Mouse (Mus musculus): ENCODE measurements around the gene Cenpc1.

The Cenpc1 gene

DNA sequence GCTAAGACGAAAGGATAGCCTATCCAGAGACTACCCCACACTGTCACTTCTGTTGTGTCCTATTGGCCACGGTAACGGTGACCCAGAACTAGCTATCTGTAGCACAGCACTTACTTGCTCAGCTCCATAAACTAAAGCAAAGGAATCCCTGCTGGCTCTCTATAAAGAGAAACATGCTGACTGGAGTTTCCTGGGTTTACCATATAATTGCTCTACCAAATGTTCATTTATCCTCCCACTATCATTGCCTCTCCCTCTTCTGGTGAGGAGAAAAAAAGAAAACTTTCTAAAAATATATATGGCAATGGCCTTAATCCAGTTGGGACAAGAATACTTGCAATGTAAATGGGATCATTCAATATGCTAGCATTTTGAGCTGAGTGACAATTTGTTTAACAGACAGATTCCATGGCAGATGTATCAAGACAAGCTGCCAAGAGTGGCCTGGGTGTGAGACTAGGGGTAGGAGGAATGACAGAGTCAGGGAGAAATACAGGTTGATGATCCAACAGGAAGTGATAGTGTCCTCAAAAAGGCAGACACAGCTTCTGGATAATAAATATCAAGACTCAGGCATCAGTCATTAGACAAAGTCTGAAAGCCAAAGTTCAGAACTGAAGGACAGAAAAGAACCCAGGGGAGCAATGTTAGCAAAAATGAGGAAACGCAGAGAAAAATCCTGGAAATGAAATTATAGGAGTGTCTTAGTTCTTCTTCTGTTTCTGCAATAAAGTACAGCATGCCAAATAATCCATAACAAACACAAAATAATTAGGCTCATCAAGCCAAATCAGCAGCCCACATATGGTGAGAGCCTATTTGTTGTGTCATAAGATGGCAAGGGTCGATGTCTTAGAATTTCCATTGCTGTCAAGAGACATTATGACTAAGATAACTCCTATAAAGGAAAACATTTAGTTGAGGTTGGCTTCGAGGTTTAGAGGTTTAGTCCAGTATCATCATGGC lies 68.6 kb downstream of the Cenpc1 start:
- in situ Hi-C loops (cut with MboI, MseI): no loop called here

DNA sequence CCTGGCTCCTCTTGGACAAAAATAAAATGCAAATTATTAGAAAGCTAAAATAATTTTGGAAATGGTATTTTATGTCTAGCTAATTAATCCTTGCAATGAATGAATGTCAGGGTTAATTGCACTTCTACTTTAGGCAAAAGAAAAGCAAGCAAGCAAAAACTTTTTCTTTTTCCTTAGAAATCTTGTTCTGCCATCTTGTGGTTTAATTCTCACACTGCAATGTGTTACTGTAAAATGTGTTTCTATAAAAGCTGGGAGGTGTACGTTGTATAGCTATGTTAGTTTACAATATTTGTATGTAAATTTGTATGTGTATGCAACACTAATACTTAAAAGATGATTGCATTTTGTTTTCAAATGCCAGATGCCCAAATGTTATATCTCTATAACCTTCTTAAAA lies 70.8 kb downstream of the Cenpc1 start:
- in situ Hi-C loops (cut with MboI, MseI): no loop called here

GRCm38 (mm10) chr5:85992805-85993721 lies 72.3 kb downstream of the Cenpc1 start:
- in situ Hi-C loops (cut with MboI, MseI): no loop called here

DNA sequence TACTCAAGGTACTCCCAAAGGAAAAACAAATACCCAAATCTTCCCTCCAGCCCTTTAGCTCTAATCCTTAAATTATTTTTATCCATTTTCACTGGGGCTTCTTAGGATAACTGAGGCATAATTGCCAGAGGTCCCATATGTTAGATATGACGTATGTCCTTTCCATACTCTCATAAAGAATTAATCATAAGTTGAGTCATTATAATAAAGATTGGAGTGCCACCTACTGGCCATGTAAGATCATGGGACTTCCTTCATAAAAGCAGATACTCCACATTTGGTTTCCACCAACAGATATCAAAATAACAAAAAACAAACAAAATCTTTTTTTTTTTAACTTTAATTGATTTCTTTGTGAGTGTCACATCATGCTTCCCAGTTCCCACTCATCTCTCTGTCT lies 73.3 kb downstream of the Cenpc1 start:
- in situ Hi-C loops (cut with MboI, MseI): no loop called here

DNA sequence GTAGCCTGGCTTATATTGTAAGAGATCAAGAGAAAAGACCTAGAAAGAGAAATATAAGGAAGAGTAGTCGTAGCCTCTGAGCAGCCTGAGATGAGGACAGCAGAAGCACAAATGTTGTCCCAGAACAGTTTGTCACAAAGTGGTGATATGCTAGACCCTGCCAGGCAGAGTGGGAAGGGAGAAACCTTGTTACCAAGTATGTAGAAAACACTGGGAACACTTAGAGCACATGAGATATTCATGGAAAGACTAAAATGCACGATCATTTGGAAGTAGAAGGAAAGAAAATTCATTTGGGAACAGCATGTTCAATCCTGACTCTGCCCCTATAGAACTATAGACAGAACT lies 77.9 kb downstream of the Cenpc1 start:
- in situ Hi-C loops (cut with MboI, MseI): no loop called here

DNA sequence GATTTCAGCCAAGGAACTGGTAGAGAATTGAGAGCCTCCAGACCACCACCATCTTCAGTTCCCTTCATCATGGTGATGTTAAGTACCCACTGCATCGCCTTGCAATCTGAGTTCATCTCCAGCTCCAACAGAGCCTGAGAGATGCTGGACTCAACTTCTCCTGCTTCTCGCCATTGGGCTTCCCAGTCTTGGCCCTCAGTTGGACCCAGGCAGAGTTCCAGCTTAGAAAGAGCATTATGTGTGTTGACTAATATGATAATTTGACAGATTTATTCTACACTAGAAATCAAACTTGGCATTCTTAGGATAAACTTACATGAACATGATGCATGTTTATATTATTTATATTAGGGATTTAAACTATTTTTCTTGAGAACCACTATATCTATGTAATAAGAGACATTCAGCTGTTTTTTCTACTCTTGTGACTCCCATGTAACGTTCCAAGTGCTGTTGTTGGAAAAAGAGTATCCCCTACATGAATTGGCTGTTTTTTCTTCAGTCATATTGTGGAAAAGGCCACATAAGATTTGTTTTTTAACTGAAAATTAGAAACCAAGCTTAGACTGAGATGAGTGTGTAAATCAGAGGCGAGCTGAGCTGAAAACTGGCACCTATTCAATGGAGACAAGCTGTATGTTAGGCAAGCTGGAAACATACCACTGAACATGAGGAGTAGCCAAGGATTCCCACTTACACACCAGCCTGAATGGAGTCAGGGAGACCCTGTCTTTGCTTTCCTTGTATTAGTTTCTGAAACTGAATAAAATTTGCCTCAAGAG lies 78.5 kb downstream of the Cenpc1 start:
- in situ Hi-C loops (cut with MboI, MseI): no loop called here

- in situ Hi-C loops (cut with MboI, MseI): no loop called here
Measured at GRCm38 (mm10) chr5:85977646-85978426, 87.5 kb downstream of the Cenpc1 start.

GRCm38 (mm10) chr5:85962791-85963190 lies 102.6 kb downstream of the Cenpc1 start:
- in situ Hi-C loops (cut with MboI, MseI): no loop called here
